Mouse (Mus musculus) neural tube, embryonic 10.5 days (tissue): ENCODE measurements around the gene Armc6.
"Not testable (repeated sequence)": the region's sequence is repeated elsewhere in the genome, so short reads cannot be mapped to it uniquely, and the experiment has no call there.

ENCODE experiments used
- DNase-seq: peaks from one replicate; pipeline ENCODE4 v3.0.0-alpha.2; 2017; ENCODE audit warnings: low spot score; ENCODE audit errors: extremely low spot score

Gene Armc6

GRCm38 (mm10) chr8:70233606-70234005, 660 bp downstream of the Armc6 start:
- no peak for DNase-seq

- DNase-seq, result no peak
Measured at GRCm38 (mm10) chr8:70230837-70231236, 3.4 kb downstream of the Armc6 start.

- peak; percentile 24 for DNase-seq
Measured at GRCm38 (mm10) chr8:70227997-70228396, 6.3 kb downstream of the Armc6 start.

- DNase-seq, result peak; percentile 28
Measured at GRCm38 (mm10) chr8:70223341-70223740, 10.9 kb downstream of the Armc6 start.

- no peak for DNase-seq
Measured at GRCm38 (mm10) chr8:70222041-70222440, 12.2 kb downstream of the Armc6 start.

GRCm38 (mm10) chr8:70220911-70221310, 13.4 kb downstream of the Armc6 start:
- DNase-seq, result no peak

GRCm38 (mm10) chr8:70220236-70220840, 13.9 kb downstream of the Armc6 start:
- no peak for DNase-seq

- no peak for DNase-seq
Measured at GRCm38 (mm10) chr8:70219107-70219684, 15.1 kb downstream of the Armc6 start.

GRCm38 (mm10) chr8:70217441-70217840, 16.8 kb downstream of the Armc6 start:
- no peak for DNase-seq

GRCm38 (mm10) chr8:70216566-70216965, 17.7 kb downstream of the Armc6 start:
- DNase-seq, result no peak

- DNase-seq, result not testable (repeated sequence)
Measured at GRCm38 (mm10) chr8:70216161-70216560, 18.1 kb downstream of the Armc6 start.

- no peak for DNase-seq
Measured at GRCm38 (mm10) chr8:70215092-70215491, 19.2 kb downstream of the Armc6 start.

- DNase-seq, result no peak
Measured at GRCm38 (mm10) chr8:70214411-70214810, 19.9 kb downstream of the Armc6 start.

GRCm38 (mm10) chr8:70212112-70213055, 21.9 kb downstream of the Armc6 start, which contains the start of gene Slc25a42:
Gene Slc25a42 (minus strand): TSS chr8:70212305.
- DNase-seq, result peak; percentile 94

- DNase-seq, result no peak
Measured at GRCm38 (mm10) chr8:70211726-70212111, 22.5 kb downstream of the Armc6 start.

- no peak for DNase-seq
Measured at GRCm38 (mm10) chr8:70211275-70211674, 23.0 kb downstream of the Armc6 start.

- DNase-seq, result no peak
Measured at GRCm38 (mm10) chr8:70210538-70210937, 23.7 kb downstream of the Armc6 start.

- no peak for DNase-seq
Measured at GRCm38 (mm10) chr8:70208130-70208529, 26.1 kb downstream of the Armc6 start.

GRCm38 (mm10) chr8:70204757-70205156, 29.5 kb downstream of the Armc6 start:
- DNase-seq, result no peak

GRCm38 (mm10) chr8:70203072-70203471, 31.2 kb downstream of the Armc6 start:
- DNase-seq, result no peak

- no peak for DNase-seq
Measured at GRCm38 (mm10) chr8:70201417-70201816, 32.8 kb downstream of the Armc6 start.

GRCm38 (mm10) chr8:70200098-70200681, 34.1 kb downstream of the Armc6 start:
- no peak for DNase-seq
